ENCODE assay signal across 19 mouse cellular contexts in genomic region chr6:60995596-60995995, GRCm38 (mm10).
DNase-seq lines count a peak whose midpoint lies in the region; ATAC-seq lines count a peak whose summit lies in the region.
"Had no signal": no experiment of that assay in that cellular context is flagged by ENCODE, and none has a peak within 500 bp of the region (broad histone marks: within the 10 kb centered on the region; RNA-seq: fewer than 3 reads in every experiment).

No protein-coding gene starts in this region.

- H3K4me1 ChIP-seq in limb, embryonic 12.5 days (replicated peaks): peaks cover 14% of the 10 kb centered on the region
- H3K4me1 ChIP-seq in limb, embryonic 10.5 days: peaks cover 16% of the 10 kb centered on the region; the same call in 1 of the 2 replicates
- peaks cover 7% of the 10 kb centered on the region for H3K4me1 ChIP-seq in forebrain, embryonic 15.5 days
- H3K4me1 ChIP-seq in neural tube, embryonic 12.5 days: no peaks in the 10 kb centered on the region
- H3K4me1 ChIP-seq: liver, embryonic 13.5 days had no signal

- no peak overlapping the region for H3K4me2 ChIP-seq in limb, embryonic 12.5 days
- no peak overlapping the region for H3K4me2 ChIP-seq in forebrain, embryonic 15.5 days (replicated peaks)
- no peak overlapping the region for H3K4me2 ChIP-seq in neural tube, embryonic 12.5 days (replicated peaks)
- H3K4me2 ChIP-seq: liver, embryonic 13.5 days had no signal

- WGBS in limb, embryonic 12.5 days: 46% methylated on average over 6 of the region's 6 CpGs
- WGBS in limb, embryonic 10.5 days: 71% methylated on average over 6 of the region's 6 CpGs
- WGBS in forebrain, embryonic 15.5 days: 18% methylated on average over 6 of the region's 6 CpGs
- 45% methylated on average over 6 of the region's 6 CpGs for whole genome bisulfite sequencing in neural tube, embryonic 12.5 days

- no peaks in the 10 kb centered on the region for H3K36me3 ChIP-seq in limb, embryonic 12.5 days
- no peaks in the 10 kb centered on the region for H3K36me3 ChIP-seq in limb, embryonic 10.5 days
- no peaks in the 10 kb centered on the region for H3K36me3 ChIP-seq in forebrain, embryonic 15.5 days
- H3K36me3 ChIP-seq in neural tube, embryonic 12.5 days: no peaks in the 10 kb centered on the region
- H3K36me3 ChIP-seq: liver, embryonic 13.5 days had no signal

- no peak overlapping the region for H3K9ac ChIP-seq in limb, embryonic 12.5 days (replicated peaks)
- no peak overlapping the region for H3K9ac ChIP-seq in forebrain, embryonic 15.5 days (replicated peaks)
- H3K9ac ChIP-seq in neural tube, embryonic 12.5 days: no peak overlapping the region
- H3K9ac ChIP-seq: liver, embryonic 13.5 days had no signal

- no peak; the same call in 1 of the 2 replicates for ATAC-seq in limb, embryonic 12.5 days (ENCODE audit: insufficient number of reproducible peaks, insufficient read depth, low FRiP score, low TSS enrichment, low read depth)
- peak; percentile 57 for ATAC-seq in forebrain, embryonic 15.5 days (replicated peaks)
- ATAC-seq in neural tube, embryonic 12.5 days (ENCODE audit: low FRiP score, low read depth): peak; percentile 82
- ATAC-seq: inflammation-experienced regulatory T-cells, adult 6 months had no signal

- H3K4me3 ChIP-seq in limb, embryonic 12.5 days (replicated peaks): no peak overlapping the region
- no peak overlapping the region for H3K4me3 ChIP-seq in limb, embryonic 10.5 days
- no peak overlapping the region for H3K4me3 ChIP-seq in forebrain, embryonic 15.5 days
- H3K4me3 ChIP-seq in neural tube, embryonic 12.5 days: no peak overlapping the region
- H3K4me3 ChIP-seq: liver, embryonic 13.5 days had no signal

- H3K27ac ChIP-seq in limb, embryonic 12.5 days: peak overlapping the region; percentile 47
- H3K27ac ChIP-seq in limb, embryonic 10.5 days: no peak overlapping the region
- H3K27ac ChIP-seq in forebrain, embryonic 15.5 days (replicated peaks): no peak overlapping the region
- no peak overlapping the region for H3K27ac ChIP-seq in neural tube, embryonic 12.5 days
- H3K27ac ChIP-seq: liver, embryonic 13.5 days; stomach, postnatal 0 days had no signal

- no peaks in the 10 kb centered on the region for H3K9me3 ChIP-seq in limb, embryonic 12.5 days
- no peaks in the 10 kb centered on the region for H3K9me3 ChIP-seq in limb, embryonic 10.5 days (replicated peaks)
- H3K9me3 ChIP-seq in forebrain, embryonic 15.5 days: no peaks in the 10 kb centered on the region
- H3K9me3 ChIP-seq in neural tube, embryonic 12.5 days: no peaks in the 10 kb centered on the region
- H3K9me3 ChIP-seq: liver, embryonic 13.5 days had no signal

- peak; percentile 30 for DNase-seq in embryo, embryonic 11 days
- DNase-seq in embryo, embryonic 10 days (ENCODE audit: low spot score): no peak
- DNase-seq in limb, embryonic 10.5 days (ENCODE audit: low spot score): no peak
- no peak for DNase-seq in frontal cortex, postnatal 14 days (ENCODE audit: low spot score in 2 of 2)
- DNase-seq in kidney, postnatal 36 days: no peak
- DNase-seq: adrenal gland, postnatal 25 days; cerebellum, adult 9-10 months; gastrocnemius, postnatal 25 days; heart, postnatal 14 days; layer of hippocampus, adult 9-11 months; liver, embryonic 13.5 days; lung, postnatal 10 days; thymus, postnatal 14 days had no signal

- H3K27me3 ChIP-seq in limb, embryonic 12.5 days: no peaks in the 10 kb centered on the region
- H3K27me3 ChIP-seq in limb, embryonic 10.5 days (ENCODE audit: low read depth, poor library complexity, severe bottlenecking): no peaks in the 10 kb centered on the region
- H3K27me3 ChIP-seq in forebrain, embryonic 15.5 days: no peaks in the 10 kb centered on the region
- no peaks in the 10 kb centered on the region for H3K27me3 ChIP-seq in neural tube, embryonic 12.5 days (replicated peaks)
- H3K27me3 ChIP-seq: CH12.LX; liver, embryonic 13.5 days had no signal
